Mouse (Mus musculus) myocyte (in vitro differentiated cells): ENCODE data around the gene Ccl20. TPM values are rescaled to one million over a fixed set of nuclear protein-coding genes. Genes with fewer than 3 reads are reported as not detected.

Experiments
- H3K27me3 ChIP-seq: one replicate; pipeline ENCODE4 v1.6.1; 2011; ENCODE audit not compliant: control insufficient read depth, insufficient read depth, insufficient read length
- H3K36me3 ChIP-seq: one replicate; pipeline ENCODE4 v1.6.1; 2011; ENCODE audit not compliant: control insufficient read depth, insufficient read depth
- H3K4me2 ChIP-seq: one replicate; pipeline ENCODE4 v1.6.1; 2011; ENCODE audit warnings: low read depth, control low read depth
- H3K4me3 ChIP-seq: one replicate; pipeline ENCODE4 v1.5.1; 2011; ENCODE audit warnings: mild to moderate bottlenecking, control low read depth, moderate library complexity
- H3K79me2 ChIP-seq: one replicate; pipeline ENCODE4 v1.6.1; 2011; ENCODE audit not compliant: control insufficient read depth, insufficient read depth
- H3ac ChIP-seq: one replicate; pipeline ENCODE4 v1.6.1; 2011; ENCODE audit not compliant: control insufficient read depth, insufficient read length
- CEBPB ChIP-seq: IDR thresholded peaks from 2 replicates; pipeline ENCODE4 v1.6.1; 2011; ENCODE audit warnings: mild to moderate bottlenecking, moderate library complexity; ENCODE audit not compliant: poor library complexity, insufficient read depth, severe bottlenecking
- E2F4 ChIP-seq: IDR thresholded peaks from one replicate; pipeline ENCODE4 v1.6.1; 2011; ENCODE audit warnings: mild to moderate bottlenecking, control low read depth, moderate library complexity; ENCODE audit not compliant: insufficient read depth
- MAX ChIP-seq: IDR thresholded peaks from one replicate; pipeline ENCODE4 v1.6.1; 2011; ENCODE audit warnings: low read depth, mild to moderate bottlenecking, control low read depth
- MYOD1 ChIP-seq, 3 experiments: IDR thresholded peaks; one replicate each; pipeline ENCODE4 v1.6.1; 2011; ENCODE audit warnings: control low read depth in 2 of 3, low read depth in 2 of 3, mild to moderate bottlenecking in 2 of 3, moderate library complexity in 1 of 3; ENCODE audit not compliant: insufficient read length in 2 of 3, control insufficient read depth in 1 of 3
- MYOG ChIP-seq, 3 experiments: IDR thresholded peaks; one replicate each; pipeline ENCODE4 v1.6.1; 2011; ENCODE audit warnings: control low read depth in 2 of 3, low read depth in 2 of 3, mild to moderate bottlenecking in 2 of 3; ENCODE audit not compliant: insufficient read length in 2 of 3, control insufficient read depth in 1 of 3, insufficient read depth in 1 of 3
- POLR2A ChIP-seq: IDR thresholded peaks from one replicate; pipeline ENCODE4 v1.6.1; 2011; ENCODE audit warnings: low read depth, mild to moderate bottlenecking, control low read depth, moderate library complexity; ENCODE audit not compliant: insufficient read length
- POLR2AphosphoS2 ChIP-seq: IDR thresholded peaks from one replicate; pipeline ENCODE4 v1.6.1; 2011; ENCODE audit warnings: low read depth, control low read depth; ENCODE audit not compliant: insufficient read length
- REST ChIP-seq: IDR thresholded peaks from one replicate; pipeline ENCODE4 v1.6.1; 2011; ENCODE audit warnings: mild to moderate bottlenecking, control low read depth, moderate library complexity; ENCODE audit not compliant: insufficient read depth, insufficient read length
- SRF ChIP-seq: IDR thresholded peaks from one replicate; pipeline ENCODE4 v1.6.1; 2011; ENCODE audit warnings: low read depth; ENCODE audit not compliant: control insufficient read depth, insufficient read length
- TCF12 ChIP-seq: IDR thresholded peaks from one replicate; pipeline ENCODE4 v1.6.1; 2011; ENCODE audit warnings: mild to moderate bottlenecking, control low read depth; ENCODE audit not compliant: poor library complexity, insufficient read depth, severe bottlenecking
- TCF3 ChIP-seq: IDR thresholded peaks from one replicate; pipeline ENCODE4 v1.6.1; 2011; ENCODE audit warnings: low read depth, control low read depth; ENCODE audit not compliant: insufficient read length
- USF1 ChIP-seq: IDR thresholded peaks from one replicate; pipeline ENCODE4 v1.6.1; 2011; ENCODE audit warnings: low read depth, mild to moderate bottlenecking, control low read depth, moderate library complexity
- polyA plus RNA-seq: library from polyadenylated mRNA; unstranded; fragments of >200 nt; fragmentation: generic; extraction: Trizol; gene quantifications from one replicate; pipeline ENCODE4 v1.2.1, GENCODE M21; 2012; ENCODE audit warnings: missing spikeins

The Ccl20 gene
- polyA plus RNA-seq, 1 experiment = not detected

DNA sequence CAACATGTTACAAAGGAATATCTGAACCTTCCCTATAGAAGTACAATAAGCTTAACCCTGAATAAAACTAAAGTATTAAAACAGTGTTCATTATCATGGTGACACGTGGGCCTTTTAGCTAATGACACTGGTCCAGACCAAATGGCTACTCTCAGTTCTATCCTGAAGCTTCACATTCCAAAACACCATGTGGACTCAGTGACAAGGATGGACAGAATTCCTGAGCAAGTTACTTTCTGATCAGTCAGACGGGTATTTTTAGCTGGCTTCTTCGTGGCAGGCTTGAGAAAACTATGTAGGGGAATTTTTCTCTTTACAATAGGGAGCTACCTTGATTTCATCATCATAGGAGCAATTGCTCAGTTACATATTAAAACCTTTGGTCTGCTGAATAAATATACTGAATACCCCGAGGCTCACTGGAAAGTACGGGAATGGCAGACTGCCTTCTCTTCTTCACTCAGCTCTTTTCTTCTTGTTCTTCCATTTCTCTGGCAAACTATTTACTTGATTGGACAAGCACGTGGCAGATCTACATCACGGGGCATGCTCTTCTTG lies 16.9 kb upstream of the Ccl20 start:
- Histone ChIP-seq H3K4me3 (no peak overlapping the region), H3K36me3 (no peaks in the 10 kb centered on the region), H3K4me2 (no peak overlapping the region), H3ac (no peak overlapping the region), H3K27me3 (no peaks in the 10 kb centered on the region), H3K79me2 (no peaks in the 10 kb centered on the region)
- no peak for TF ChIP-seq USF1
- TF ChIP-seq E2F4 = no peak
- no peak for TF ChIP-seq REST
- TF ChIP-seq POLR2A = no peak
- TF ChIP-seq MYOG (IDR thresholded peaks at IDR 0.05; ENCODE audit: control insufficient read depth in 1 of 3, insufficient read depth in 1 of 3, insufficient read length in 2 of 3, low read depth in 2 of 3) = no peak
- TF ChIP-seq TCF3 = no peak
- no peak for TF ChIP-seq MYOD1 (IDR thresholded peaks at IDR 0.05; ENCODE audit: control insufficient read depth in 1 of 3, insufficient read length in 2 of 3, low read depth in 2 of 3)
- no peak for TF ChIP-seq SRF
- TF ChIP-seq CEBPB = no peak
- TF ChIP-seq POLR2AphosphoS2 = no peak
- no peak for TF ChIP-seq TCF12
- no peak for TF ChIP-seq MAX

DNA sequence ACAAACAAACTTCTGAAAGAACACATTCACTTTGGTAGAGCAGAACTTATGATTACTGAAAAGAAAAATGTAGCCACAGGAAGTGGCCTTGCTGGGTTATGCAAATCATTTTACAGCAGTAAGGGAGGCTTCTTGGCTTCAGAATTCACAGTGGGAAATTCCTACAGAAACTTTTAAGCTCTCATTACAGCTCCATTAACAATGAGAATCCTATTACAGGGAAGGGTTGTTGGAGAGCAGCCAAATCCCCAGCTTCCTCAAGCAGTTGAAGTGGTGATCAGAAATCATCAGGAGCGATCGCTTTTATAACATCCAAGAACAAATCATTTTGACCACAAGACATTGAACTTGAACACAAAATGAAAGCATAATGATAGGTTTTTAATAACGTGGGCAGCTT lies 14.7 kb upstream of the Ccl20 start:
- no peak overlapping the region for H3ac ChIP-seq
- H3K79me2 ChIP-seq = no peaks in the 10 kb centered on the region
- no peaks in the 10 kb centered on the region for H3K27me3 ChIP-seq
- TF ChIP-seq MYOD1 (IDR thresholded peaks at IDR 0.05; ENCODE audit: control insufficient read depth in 1 of 3, insufficient read length in 2 of 3, low read depth in 2 of 3) = no peak
- TF ChIP-seq MYOG (IDR thresholded peaks at IDR 0.05; ENCODE audit: control insufficient read depth in 1 of 3, insufficient read depth in 1 of 3, insufficient read length in 2 of 3, low read depth in 2 of 3) = no peak
- TF ChIP-seq USF1 = no peak
- no peak for TF ChIP-seq MAX
- TF ChIP-seq POLR2AphosphoS2 = no peak
- no peak for TF ChIP-seq E2F4
- no peak for TF ChIP-seq TCF12
- no peak for TF ChIP-seq REST
- no peak for TF ChIP-seq TCF3
- TF ChIP-seq CEBPB = no peak
- TF ChIP-seq SRF = no peak
- no peak for TF ChIP-seq POLR2A
- H3K4me3 ChIP-seq = no peak overlapping the region
- peak overlapping the region; percentile 8 for H3K4me2 ChIP-seq
- no peaks in the 10 kb centered on the region for H3K36me3 ChIP-seq

DNA sequence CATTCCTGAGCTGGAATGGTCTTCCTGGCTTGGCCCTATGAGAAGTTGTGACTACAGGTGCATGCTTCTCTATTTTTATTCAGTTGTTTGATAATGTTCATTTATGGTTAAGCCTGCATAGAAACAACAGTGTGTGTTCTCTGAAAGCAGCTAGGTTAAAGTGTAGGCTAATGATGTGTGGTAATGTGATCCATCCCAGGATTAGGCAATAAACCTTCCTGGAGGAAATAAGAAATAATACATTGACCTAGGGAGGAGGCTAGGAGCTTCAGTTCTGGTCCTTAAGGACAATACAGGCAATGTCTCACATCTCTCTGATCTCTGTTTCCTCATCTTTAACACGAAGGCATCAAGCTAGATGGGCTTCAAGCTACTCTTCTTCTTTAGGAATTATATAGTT lies 11.1 kb upstream of the Ccl20 start:
- Histone ChIP-seq H3K27me3 (no peaks in the 10 kb centered on the region), H3K36me3 (no peaks in the 10 kb centered on the region), H3K79me2 (no peaks in the 10 kb centered on the region), H3K4me2 (no peak overlapping the region), H3K4me3 (no peak overlapping the region), H3ac (no peak overlapping the region)
- TF ChIP-seq MYOD1 (IDR thresholded peaks at IDR 0.05; ENCODE audit: control insufficient read depth in 1 of 3, insufficient read length in 2 of 3, low read depth in 2 of 3) (no peak), REST (no peak), SRF (no peak), TCF12 (no peak), CEBPB (no peak), USF1 (no peak), MAX (no peak), POLR2AphosphoS2 (no peak), POLR2A (no peak), MYOG (IDR thresholded peaks at IDR 0.05; ENCODE audit: control insufficient read depth in 1 of 3, insufficient read depth in 1 of 3, insufficient read length in 2 of 3, low read depth in 2 of 3) (no peak), TCF3 (no peak), E2F4 (no peak)

DNA sequence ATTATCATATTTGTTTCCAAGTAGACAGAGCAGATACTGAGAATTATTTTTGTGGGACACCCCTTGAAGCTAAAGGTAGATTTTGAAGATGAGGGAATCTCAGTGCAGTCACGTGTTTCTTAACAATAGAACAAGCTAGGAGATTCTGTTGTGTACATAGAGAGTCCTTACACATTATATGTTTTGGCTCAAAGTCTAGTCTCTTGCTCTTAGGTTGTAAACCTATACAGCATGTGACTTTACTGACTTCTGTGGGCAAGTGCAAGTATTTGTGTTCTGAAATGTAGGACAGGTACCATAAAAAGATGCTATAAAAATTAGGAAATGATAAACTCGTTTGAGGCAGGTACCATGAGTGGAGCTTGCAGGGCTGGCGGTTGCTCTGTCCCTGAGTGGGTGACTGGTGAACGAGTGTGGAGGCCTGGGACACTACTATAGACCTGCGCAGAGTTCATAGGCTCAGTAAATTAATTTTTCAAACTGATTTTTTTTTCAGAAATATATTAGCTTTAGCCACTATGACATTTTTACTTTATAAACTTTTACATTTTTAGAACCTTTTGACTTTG lies 9.1 kb upstream of the Ccl20 start:
- H3K27me3 ChIP-seq = no peaks in the 10 kb centered on the region
- no peaks in the 10 kb centered on the region for H3K36me3 ChIP-seq
- no peak overlapping the region for H3K4me3 ChIP-seq
- H3K79me2 ChIP-seq = no peaks in the 10 kb centered on the region
- H3ac ChIP-seq = no peak overlapping the region
- TF ChIP-seq TCF12 (no peak), MAX (no peak), POLR2AphosphoS2 (no peak), TCF3 (no peak), REST (no peak), SRF (no peak), MYOD1 (IDR thresholded peaks at IDR 0.05; ENCODE audit: control insufficient read depth in 1 of 3, insufficient read length in 2 of 3, low read depth in 2 of 3) (no peak)
- no peak overlapping the region for H3K4me2 ChIP-seq
